Mouse (Mus musculus): ENCODE results near the gene Rnf13.
A peak's percentile ranks its signal among the peaks of the same experiment; 100 is the strongest.

Rnf13 gene

DNA sequence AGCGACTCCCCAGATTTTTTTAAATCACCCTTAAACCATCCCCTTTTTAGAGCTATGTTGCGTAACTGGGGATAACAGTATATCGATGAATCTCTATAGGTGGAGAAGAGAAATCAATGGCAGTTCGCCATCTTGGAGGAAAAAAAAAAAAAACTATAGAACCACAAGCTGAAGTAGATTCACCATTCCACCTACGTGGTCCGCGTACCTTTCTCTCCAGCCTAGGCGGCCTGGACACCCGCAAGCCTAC, 110.7 kb downstream of the Rnf13 start:
- DNase-seq = no peak

GRCm38 (mm10) chr3:57846912-57847759, 111.3 kb downstream of the Rnf13 start:
- peak; percentile 79 for DNase-seq

DNA sequence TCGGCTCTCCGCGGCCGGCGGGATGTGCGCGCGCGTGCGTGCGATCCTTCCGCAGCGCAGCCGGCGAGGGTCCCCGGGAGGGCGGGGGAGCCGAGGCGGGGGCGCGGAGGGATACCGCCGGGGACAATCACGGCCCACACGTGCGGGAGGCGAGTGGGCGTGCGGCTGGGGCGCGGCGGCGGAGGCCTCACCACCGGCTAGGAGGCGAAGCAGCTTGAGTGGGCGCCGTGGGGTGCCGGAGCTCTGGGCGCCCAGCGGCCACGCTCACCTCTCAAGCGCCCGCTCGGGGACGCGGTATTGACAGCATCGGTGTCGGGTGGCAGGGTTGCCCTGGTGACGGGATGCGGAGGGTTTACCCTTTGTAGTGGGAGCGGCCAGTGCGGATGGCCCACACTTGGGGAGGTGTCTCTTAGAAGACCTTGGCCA, 111.9 kb downstream of the Rnf13 start, which contains the start of gene Pfn2:
Gene Pfn2, minus strand, starts transcription at position 320 of the 426 bp plus-strand sequence.
- DNase-seq = peak; percentile 84

- no peak for DNase-seq
Measured at GRCm38 (mm10) chr3:57882945-57883344, 147.1 kb downstream of the Rnf13 start.

Data from cerebellum, adult 11-12 months (tissue).